Mouse (Mus musculus) Patski (cell line): ENCODE data around the gene Fam189b. TPM values are rescaled to one million over a fixed set of nuclear protein-coding genes. Genes with fewer than 3 reads are reported as not detected.

Experiments
- ATAC-seq: fragments of 100-300 bp; one replicate; pipeline ENCODE4 v1.8.0; 2021
- CTCF ChIA-PET: fragments of 350-600 bp; sonication (Branson Sonifier 250); formaldehyde crosslinking; loops from one replicate; lab custom pipeline; 2022; ENCODE audit warnings: inconsistent platforms; lab: Charles Lee
- POLR2A ChIA-PET: fragments of 350-600 bp; sonication (Branson Sonifier 250); formaldehyde crosslinking; loops from one replicate; lab custom pipeline; 2022; ENCODE audit warnings: antibody characterized with exemption, inconsistent platforms; lab: Charles Lee
- DNase-seq: peaks from one replicate; pipeline ENCODE4 v3.0.0-alpha.2; 2011; ENCODE audit warnings: low read depth, low spot score
- H3K27me3 ChIP-seq: fragments of 371-371 bp; one replicate; pipeline ENCODE4 v1.5.1; 2021
- CTCF ChIP-seq: fragments of 100-300 bp; IDR thresholded peaks from one replicate; pipeline ENCODE4 v1.5.1; 2021
- in situ Hi-C: fragments of 300-500 bp; cut with MboI; formaldehyde crosslinking; loops from 3 replicates; pipeline ENCODE4 v1.11.1; 2018; ENCODE audit warnings: low pct_unique_long_range_greater_than_20kb, mixed read lengths
- polyA plus RNA-seq: library from polyadenylated mRNA; unstranded; gene quantifications from one replicate; pipeline ENCODE4 v1.2.3, GENCODE M21; 2021

The Fam189b gene
- polyA plus RNA-seq, 1 experiment from 2014 or later, result 37.6 TPM

GRCm38 (mm10) chr3:89164506-89165267, 18.3 kb upstream of the Fam189b start, which contains the start of gene Clk2:
Gene Clk2 (plus strand): TSS chr3:89164795.
- ChIA-PET POLR2A (interaction anchor here (0.7 to 2.2 kb wide), 10 partner anchors 9 to 83 kb away, joined by 3 to 11 read pairs (median 4); partner anchors contain the start of genes Pklr and Scamp3), CTCF (interaction anchor here (1.1 to 2.8 kb wide), 5 partner anchors 13 to 77 kb away, joined by 4 to 9 read pairs (median 8); partner anchors contain the start of gene Scamp3)
- ATAC-seq (peak; percentile 91), DNase-seq (no peak)
- no peak for TF ChIP-seq CTCF
- in situ Hi-C loops, result no loop called here
- no peaks in the 10 kb centered on the region for H3K27me3 ChIP-seq

DNA sequence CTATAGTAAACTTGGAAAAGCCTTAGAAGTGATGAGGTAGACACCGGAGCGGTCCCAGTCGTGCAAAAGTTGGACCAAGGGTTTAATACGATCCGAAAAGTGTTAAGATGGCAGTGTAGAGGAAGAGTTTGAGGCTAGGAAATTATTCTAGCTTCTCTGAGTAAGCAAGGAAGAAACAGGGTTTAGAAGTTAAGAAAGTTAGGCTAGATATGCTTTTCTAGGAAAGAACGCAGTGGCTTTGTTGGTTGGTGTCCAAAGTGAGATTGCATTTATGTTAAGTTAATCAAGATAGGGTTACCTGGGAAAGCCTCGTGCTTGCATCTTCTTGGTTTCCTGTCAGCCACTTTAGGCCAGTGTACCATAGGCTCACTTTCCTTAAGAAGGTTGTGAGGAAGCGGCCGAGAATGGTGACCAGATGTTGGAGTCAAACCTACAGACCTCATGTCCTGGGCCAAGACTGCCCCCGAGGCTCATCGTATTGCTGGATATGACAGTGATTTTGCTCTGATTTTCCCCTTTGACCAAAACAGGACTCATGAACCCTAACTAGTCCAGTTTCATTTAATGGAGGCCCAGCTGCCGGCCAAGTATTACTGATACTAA, 17.6 kb upstream of the Fam189b start:
- no peak for DNase-seq
- in situ Hi-C loops, result no loop called here
- H3K27me3 ChIP-seq, result no peaks in the 10 kb centered on the region
- POLR2A ChIA-PET, result interaction anchor here (0.6 to 2.2 kb wide), 8 partner anchors 9 to 524 kb away, joined by 3 to 8 read pairs (median 4); partner anchors contain the start of gene Pklr
- CTCF ChIA-PET, result interaction anchor here (1.1 to 2.8 kb wide), 4 partner anchors 12 to 78 kb away, joined by 5 to 9 read pairs (median 8); partner anchors contain the start of gene Scamp3
- peak; percentile 4 for ATAC-seq
- TF ChIP-seq CTCF, result no peak

GRCm38 (mm10) chr3:89166945-89167344, 16.0 kb upstream of the Fam189b start:
- ChIA-PET CTCF (interaction anchor here (0.9 to 2.2 kb wide), 2 partner anchors 10 to 20 kb away, joined by 3 to 8 read pairs; partner anchors contain the start of gene Scamp3), POLR2A (interaction anchor here (1.5 kb wide), 1 partner anchor 10 kb away, joined by 9 read pairs; the partner anchor contains the start of gene Scamp3)
- TF ChIP-seq CTCF, result no peak
- DNase-seq (no peak), ATAC-seq (no peak)
- in situ Hi-C loops, result no loop called here
- H3K27me3 ChIP-seq, result no peaks in the 10 kb centered on the region

GRCm38 (mm10) chr3:89174844-89175243, 8.1 kb upstream of the Fam189b start:
- in situ Hi-C loops, result no loop called here
- no peak for TF ChIP-seq CTCF
- no peaks in the 10 kb centered on the region for H3K27me3 ChIP-seq
- ChIA-PET POLR2A (interaction anchor here (1.5 kb wide), 1 partner anchor 11 kb away, joined by 6 read pairs; the partner anchor contains the start of gene Clk2), CTCF (interaction anchor here (1.7 kb wide), 1 partner anchor 19 kb away, joined by 5 read pairs; no protein-coding TSS in a partner anchor)
- DNase-seq, result no peak
- ATAC-seq, result no peak

DNA sequence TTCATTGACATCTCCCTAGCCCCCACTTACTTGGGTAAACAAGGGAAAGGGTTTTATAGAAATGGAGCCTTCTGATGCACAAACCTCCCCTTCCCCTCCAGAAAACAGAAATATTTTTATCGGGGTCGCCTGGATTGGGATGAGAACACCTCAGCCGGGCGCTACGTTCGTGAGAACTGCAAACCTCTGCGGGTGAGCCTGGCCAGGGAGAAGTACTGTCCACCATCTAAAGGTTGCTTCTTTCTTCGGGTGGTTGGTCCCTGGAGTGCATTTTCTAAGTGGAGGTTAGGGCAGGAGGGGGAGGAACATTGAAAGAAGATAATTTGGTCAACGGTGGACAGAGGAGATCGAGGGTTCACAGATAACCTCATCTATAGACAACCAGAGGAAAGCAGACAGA, 7.4 kb upstream of the Fam189b start:
- no peaks in the 10 kb centered on the region for H3K27me3 ChIP-seq
- in situ Hi-C loops, result no loop called here
- ChIA-PET CTCF (interaction anchor here (1.7 kb wide), 1 partner anchor 18 kb away, joined by 5 read pairs; no protein-coding TSS in a partner anchor), POLR2A (interaction anchor here (1.0 kb wide), 1 partner anchor 10 kb away, joined by 3 read pairs; no protein-coding TSS in a partner anchor)
- DNase-seq (no peak), ATAC-seq (no peak)
- TF ChIP-seq CTCF, result no peak

DNA sequence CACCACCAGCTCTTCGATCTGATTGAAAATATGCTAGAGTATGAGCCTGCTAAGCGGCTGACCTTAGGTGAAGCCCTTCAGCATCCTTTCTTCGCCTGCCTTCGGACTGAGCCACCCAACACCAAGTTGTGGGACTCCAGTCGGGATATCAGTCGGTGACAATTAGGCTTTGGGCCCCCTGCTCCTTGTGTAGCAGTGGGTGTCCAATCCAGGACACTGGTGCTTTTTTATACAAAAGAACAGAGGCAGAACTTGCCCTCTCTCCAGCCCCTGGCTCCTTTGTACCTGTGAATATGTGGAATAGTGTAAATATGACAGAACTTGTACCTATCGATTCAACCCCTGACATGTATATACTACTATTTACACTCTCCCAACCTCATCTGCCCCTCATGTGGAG, 6.5 kb upstream of the Fam189b start:
- POLR2A ChIA-PET, result interaction anchor here (0.6 to 1.7 kb wide), 6 partner anchors 9 to 86 kb away, joined by 3 to 11 read pairs (median 6); no protein-coding TSS in a partner anchor
- DNase-seq (no peak), ATAC-seq (no peak)
- in situ Hi-C loops, result no loop called here
- no peaks in the 10 kb centered on the region for H3K27me3 ChIP-seq
- CTCF ChIA-PET, result interaction anchor here (1.4 to 2.5 kb wide), 3 partner anchors 11 to 86 kb away, joined by 5 to 8 read pairs (median 8); no protein-coding TSS in a partner anchor
- TF ChIP-seq CTCF, result no peak

GRCm38 (mm10) chr3:89177242-89178106, 5.5 kb upstream of the Fam189b start, which contains the start of gene Scamp3:
Gene Scamp3 (plus strand): TSS chr3:89177473.
- DNase-seq (peak; percentile 98), ATAC-seq (peak; percentile 79)
- ChIA-PET POLR2A (interaction anchor here (0.6 to 1.8 kb wide), 13 partner anchors 10 to 100 kb away, joined by 3 to 11 read pairs (median 3); partner anchors contain the start of genes Gba and Krtcap2), CTCF (interaction anchor here (1.2 to 2.5 kb wide), 10 partner anchors 10 to 125 kb away, joined by 3 to 12 read pairs (median 6); no protein-coding TSS in a partner anchor)
- H3K27me3 ChIP-seq, result no peaks in the 10 kb centered on the region
- TF ChIP-seq CTCF, result no peak
- in situ Hi-C loops, result no loop called here

DNA sequence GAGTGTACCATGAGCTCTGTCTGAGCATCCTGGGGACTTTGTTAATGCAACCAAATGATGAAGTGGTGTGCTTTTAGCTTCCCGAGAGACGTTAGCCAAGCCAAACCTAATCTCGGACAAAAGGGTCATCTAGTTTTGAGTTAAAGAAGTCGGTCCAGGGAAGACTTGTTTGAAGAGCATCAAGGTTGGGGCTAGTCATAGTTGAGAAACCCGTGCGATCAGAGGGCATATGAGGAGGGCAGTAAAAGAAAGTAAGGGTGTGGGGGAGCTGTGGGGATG, 4.9 kb upstream of the Fam189b start:
- no peak for TF ChIP-seq CTCF
- ChIA-PET POLR2A (interaction anchor here (0.7 to 1.8 kb wide), 9 partner anchors 9 to 91 kb away, joined by 3 to 11 read pairs (median 3); partner anchors contain the start of genes Gba and Krtcap2), CTCF (interaction anchor here (1.2 to 2.5 kb wide), 10 partner anchors 10 to 124 kb away, joined by 3 to 12 read pairs (median 6); no protein-coding TSS in a partner anchor)
- no peaks in the 10 kb centered on the region for H3K27me3 ChIP-seq
- ATAC-seq (no peak), DNase-seq (peak; percentile 19)
- in situ Hi-C loops, result no loop called here

- CTCF ChIA-PET, result interaction anchor here (1.9 to 2.4 kb wide), 4 partner anchors 9 to 92 kb away, joined by 4 to 12 read pairs (median 10); no protein-coding TSS in a partner anchor
- POLR2A ChIA-PET, result no interaction called here
- H3K27me3 ChIP-seq, result no peaks in the 10 kb centered on the region
- DNase-seq, result no peak
- in situ Hi-C loops, result no loop called here
- ATAC-seq, result no peak
- TF ChIP-seq CTCF, result no peak
Measured at GRCm38 (mm10) chr3:89179056-89179455, 3.9 kb upstream of the Fam189b start.
